Mouse (Mus musculus) hindbrain, postnatal 0 days (tissue): ENCODE data around the gene B4galt3. TPM values are rescaled to one million over a fixed set of nuclear protein-coding genes. Genes with fewer than 3 reads are reported as not detected.

Experiments
- ATAC-seq: fragments of 200-750 bp; cut with Nextera tagmentation; 2 replicates; pipeline ENCODE4 v1.8.0; 2017; ENCODE audit warnings: mild to moderate bottlenecking, moderate TSS enrichment, moderate library complexity
- DNase-seq: peaks from one replicate; pipeline ENCODE4 v3.0.0-alpha.2; 2015; ENCODE audit warnings: low spot score
- H3K27ac ChIP-seq: fragments of 300-500 bp; sonication (generic); 2 replicates; pipeline ENCODE4 v1.5.1; 2014; ENCODE audit warnings: mild to moderate bottlenecking
- H3K27me3 ChIP-seq: fragments of 300-500 bp; sonication (generic); 2 replicates; pipeline ENCODE4 v1.6.1; 2014; ENCODE audit warnings: low read length, mixed read lengths; ENCODE audit not compliant: insufficient read depth
- H3K36me3 ChIP-seq: fragments of 300-500 bp; sonication (generic); 2 replicates; pipeline ENCODE4 v1.6.1; 2014; ENCODE audit warnings: low read length, mixed read lengths; ENCODE audit not compliant: insufficient read depth
- H3K4me1 ChIP-seq: fragments of 300-500 bp; sonication (generic); 2 replicates; pipeline ENCODE4 v1.6.1; 2014; ENCODE audit warnings: antibody characterized with exemption, low read length, mixed read lengths; ENCODE audit not compliant: insufficient read depth
- H3K4me2 ChIP-seq: fragments of 300-500 bp; sonication (generic); 2 replicates; pipeline ENCODE4 v1.6.1; 2014; ENCODE audit warnings: low read depth, mild to moderate bottlenecking, low read length, moderate library complexity, mixed read lengths
- H3K4me3 ChIP-seq: fragments of 300-500 bp; sonication (generic); 2 replicates; pipeline ENCODE4 v1.5.1; 2014; ENCODE audit warnings: low read length
- H3K9ac ChIP-seq: fragments of 300-500 bp; sonication (generic); replicated peaks from 2 replicates; pipeline ENCODE4 v1.6.1; 2014; ENCODE audit warnings: mild to moderate bottlenecking, low read length, moderate library complexity, mixed read lengths
- H3K9me3 ChIP-seq: fragments of 300-500 bp; sonication (generic); 2 replicates; pipeline ENCODE4 v1.6.1; 2016; ENCODE audit warnings: low read length, mixed read lengths
- CTCF ChIP-seq: IDR thresholded peaks from 2 replicates; pipeline ENCODE4 v1.5.1; 2016; ENCODE audit warnings: antibody characterized with exemption, control low read depth, low read depth
- WGBS: fragments of 180-500 bp; shearing (Covaris S2); extraction: QIAGEN DNeasy Blood & Tissue Kit; methylation state at CpG from one replicate; pipeline ENCODE4 v1.1.7; 2014; 5-methylcytosine and 5-hydroxymethylcytosine counted together
- polyA plus RNA-seq: library from polyadenylated mRNA; unstranded; fragments of >200 nt; fragmentation: Nextera tagmentation; extraction: Ambion mirVana; gene quantifications from 2 replicates; pipeline ENCODE4 v1.2.1, GENCODE M21; 2015
- total RNA-seq: library from RNA; depleted of rRNA; stranded (reverse); fragments of >200 nt; gene quantifications from 2 replicates; pipeline ENCODE4 v1.2.3, GENCODE M21; 2014

The B4galt3 gene
- total and polyA plus RNA-seq, 2 experiments from 2014 or later: 80.5 to 91.9 TPM

DNA sequence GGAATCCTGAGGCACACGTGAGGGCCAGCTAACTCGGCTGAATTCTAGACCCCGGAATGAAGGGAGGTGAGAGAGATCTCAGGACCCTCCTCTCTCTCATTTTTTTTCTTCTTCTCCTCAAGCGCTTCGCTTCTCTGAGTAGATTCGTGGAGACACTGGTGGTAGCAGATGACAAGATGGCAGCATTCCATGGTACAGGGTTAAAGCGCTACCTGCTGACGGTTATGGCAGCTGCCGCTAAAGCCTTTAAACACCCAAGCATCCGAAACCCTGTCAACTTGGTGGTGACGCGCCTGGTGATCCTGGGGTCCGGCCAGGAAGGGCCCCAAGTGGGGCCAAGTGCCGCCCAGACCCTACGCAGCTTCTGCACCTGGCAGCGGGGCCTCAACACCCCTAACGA lies 17.7 kb upstream of the B4galt3 start:
- H3K9me3 ChIP-seq: no peaks in the 10 kb centered on the region
- H3K9ac ChIP-seq: peak overlapping the region; percentile 24; the same call in 1 of the 2 replicates
- H3K4me3 ChIP-seq: no peak overlapping the region
- WGBS: 43% methylated on average over 17 of the region's 17 CpGs
- no peaks in the 10 kb centered on the region for H3K27me3 ChIP-seq
- H3K27ac ChIP-seq: peak overlapping the region; percentile 64; the same call in 1 of the 2 replicates
- no peaks in the 10 kb centered on the region for H3K36me3 ChIP-seq
- DNase-seq: peak; percentile 58
- no peak for ATAC-seq
- H3K4me1 ChIP-seq: peaks cover 24% of the 10 kb centered on the region
- no peak for TF ChIP-seq CTCF
- peak overlapping the region; percentile 58 for H3K4me2 ChIP-seq

DNA sequence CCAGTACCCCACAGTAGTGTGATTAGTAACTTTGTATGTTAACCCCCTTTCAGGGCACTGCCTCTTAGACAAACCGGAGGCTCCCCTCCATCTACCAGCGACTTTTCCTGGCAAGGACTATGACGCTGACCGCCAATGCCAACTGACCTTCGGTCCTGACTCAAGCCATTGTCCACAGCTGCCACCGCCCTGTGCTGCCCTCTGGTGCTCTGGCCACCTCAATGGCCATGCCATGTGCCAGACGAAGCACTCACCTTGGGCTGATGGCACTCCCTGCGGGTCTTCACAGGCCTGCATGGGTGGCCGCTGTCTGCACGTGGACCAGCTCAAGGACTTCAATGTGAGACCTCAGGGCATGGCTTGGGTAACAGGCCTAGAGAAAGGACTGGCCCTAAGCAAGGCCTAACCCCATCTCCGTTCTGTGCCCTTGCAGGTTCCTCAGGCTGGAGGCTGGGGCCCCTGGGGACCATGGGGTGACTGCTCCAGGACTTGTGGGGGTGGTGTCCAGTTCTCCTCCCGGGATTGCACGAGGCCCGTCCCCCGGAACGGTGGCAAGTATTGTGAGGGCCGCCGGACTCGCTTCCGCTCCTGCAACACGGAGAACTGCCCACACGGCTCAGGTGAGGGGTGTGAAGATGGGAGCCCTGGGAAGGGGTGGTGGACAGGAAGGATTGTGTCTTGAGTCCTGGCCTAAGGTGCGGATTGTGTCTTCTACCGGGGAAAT lies 13.9 kb upstream of the B4galt3 start:
- Histone ChIP-seq H3K36me3 (no peaks in the 10 kb centered on the region), H3K4me1 (peaks cover 14% of the 10 kb centered on the region), H3K4me3 (no peak overlapping the region), H3K9ac (no peak overlapping the region), H3K9me3 (no peaks in the 10 kb centered on the region), H3K4me2 (no peak overlapping the region), H3K27me3 (no peaks in the 10 kb centered on the region), H3K27ac (no peak overlapping the region)
- TF ChIP-seq CTCF: no peak
- ATAC-seq (no peak), DNase-seq (no peak)
- 91% methylated on average over 24 of the region's 24 CpGs for WGBS

DNA sequence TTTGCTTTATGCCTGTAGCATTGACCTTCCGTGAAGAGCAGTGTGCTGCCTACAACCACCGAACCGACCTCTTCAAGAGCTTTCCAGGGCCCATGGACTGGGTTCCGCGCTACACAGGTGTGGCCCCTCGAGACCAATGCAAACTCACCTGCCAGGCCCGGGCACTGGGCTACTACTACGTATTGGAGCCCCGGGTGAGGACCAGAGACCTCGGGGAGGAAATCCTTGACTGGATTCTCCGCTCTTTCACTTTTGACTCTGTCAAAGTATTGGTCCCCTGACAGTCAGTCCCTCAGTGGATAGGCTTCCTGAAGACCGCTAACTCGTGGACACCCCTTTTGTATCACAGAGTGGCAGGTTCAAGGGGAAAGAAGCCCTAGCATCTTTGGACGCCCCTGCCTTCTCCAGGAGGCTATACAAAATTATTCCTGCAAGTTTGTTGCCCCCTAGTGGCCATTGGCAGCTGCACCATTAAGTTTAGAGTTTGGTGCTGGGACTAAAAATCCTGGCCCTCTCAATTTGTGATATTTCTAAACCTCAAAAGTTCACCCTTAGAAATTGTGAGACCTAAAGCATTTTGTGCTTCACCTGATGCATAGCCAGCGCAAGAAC lies 13.1 kb upstream of the B4galt3 start:
- Histone ChIP-seq H3K27ac (no peak overlapping the region), H3K4me2 (no peak overlapping the region), H3K4me3 (no peak overlapping the region), H3K4me1 (peaks cover 8% of the 10 kb centered on the region; the same call in 1 of the 2 replicates), H3K36me3 (no peaks in the 10 kb centered on the region), H3K9ac (no peak overlapping the region), H3K27me3 (no peaks in the 10 kb centered on the region), H3K9me3 (no peaks in the 10 kb centered on the region)
- WGBS: 70% methylated on average over 15 of the region's 15 CpGs
- peak; percentile 86 for TF ChIP-seq CTCF
- DNase-seq (peak; percentile 87), ATAC-seq (0 out of 2 replicates have a peak, but pooled peaks have one; percentile 13)

DNA sequence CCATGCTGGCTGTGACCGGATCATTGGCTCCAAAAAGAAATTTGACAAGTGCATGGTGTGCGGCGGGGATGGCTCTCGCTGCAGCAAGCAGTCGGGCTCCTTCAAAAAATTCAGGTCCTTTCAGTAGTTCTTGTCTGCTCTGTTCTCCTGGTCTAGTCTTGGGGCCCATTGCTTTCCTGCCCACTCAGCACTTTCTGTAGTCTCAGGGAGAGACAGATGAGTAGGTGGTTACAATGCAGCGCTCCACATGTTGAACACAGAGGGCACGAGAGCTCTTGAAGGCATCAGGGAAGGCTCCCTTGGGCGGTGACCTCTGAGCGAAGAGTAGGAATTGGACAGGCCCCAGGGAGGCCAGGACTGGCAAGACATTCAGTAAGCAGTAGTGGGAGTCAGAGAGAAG lies 12.3 kb upstream of the B4galt3 start:
- no peak overlapping the region for H3K27ac ChIP-seq
- H3K4me1 ChIP-seq: peaks cover 6% of the 10 kb centered on the region; the same call in 1 of the 2 replicates
- 76% methylated on average over 9 of the region's 9 CpGs for WGBS
- ATAC-seq (no peak), DNase-seq (no peak)
- H3K4me2 ChIP-seq: no peak overlapping the region
- H3K9ac ChIP-seq: no peak overlapping the region
- no peaks in the 10 kb centered on the region for H3K27me3 ChIP-seq
- TF ChIP-seq CTCF: no peak
- no peak overlapping the region for H3K4me3 ChIP-seq
- no peaks in the 10 kb centered on the region for H3K36me3 ChIP-seq
- no peaks in the 10 kb centered on the region for H3K9me3 ChIP-seq

GRCm38 (mm10) chr1:171258921-171259320 lies 11.2 kb upstream of the B4galt3 start:
- no peaks in the 10 kb centered on the region for H3K9me3 ChIP-seq
- no peak overlapping the region for H3K4me3 ChIP-seq
- peaks cover 6% of the 10 kb centered on the region; the same call in 1 of the 2 replicates for H3K4me1 ChIP-seq
- no peaks in the 10 kb centered on the region for H3K36me3 ChIP-seq
- H3K9ac ChIP-seq: no peak overlapping the region
- no peaks in the 10 kb centered on the region for H3K27me3 ChIP-seq
- WGBS: 81% methylated on average over 17 of the region's 17 CpGs
- no peak overlapping the region for H3K4me2 ChIP-seq
- ATAC-seq (no peak), DNase-seq (no peak)
- TF ChIP-seq CTCF: no peak
- H3K27ac ChIP-seq: no peak overlapping the region

- Histone ChIP-seq H3K27ac (no peak overlapping the region), H3K36me3 (no peaks in the 10 kb centered on the region), H3K4me3 (no peak overlapping the region), H3K4me1 (peaks cover 6% of the 10 kb centered on the region; the same call in 1 of the 2 replicates), H3K9ac (no peak overlapping the region), H3K27me3 (no peaks in the 10 kb centered on the region), H3K9me3 (no peaks in the 10 kb centered on the region), H3K4me2 (no peak overlapping the region)
- ATAC-seq: no peak
- DNase-seq: no peak
- no peak for TF ChIP-seq CTCF
- WGBS: 87% methylated on average over 3 of the region's 3 CpGs
These were observed 9.8 kb upstream of the B4galt3 start for GRCm38 (mm10) chr1:171260316-171260715.
